Mouse (Mus musculus): ENCODE data around the gene C87436.

Gene C87436

DNA sequence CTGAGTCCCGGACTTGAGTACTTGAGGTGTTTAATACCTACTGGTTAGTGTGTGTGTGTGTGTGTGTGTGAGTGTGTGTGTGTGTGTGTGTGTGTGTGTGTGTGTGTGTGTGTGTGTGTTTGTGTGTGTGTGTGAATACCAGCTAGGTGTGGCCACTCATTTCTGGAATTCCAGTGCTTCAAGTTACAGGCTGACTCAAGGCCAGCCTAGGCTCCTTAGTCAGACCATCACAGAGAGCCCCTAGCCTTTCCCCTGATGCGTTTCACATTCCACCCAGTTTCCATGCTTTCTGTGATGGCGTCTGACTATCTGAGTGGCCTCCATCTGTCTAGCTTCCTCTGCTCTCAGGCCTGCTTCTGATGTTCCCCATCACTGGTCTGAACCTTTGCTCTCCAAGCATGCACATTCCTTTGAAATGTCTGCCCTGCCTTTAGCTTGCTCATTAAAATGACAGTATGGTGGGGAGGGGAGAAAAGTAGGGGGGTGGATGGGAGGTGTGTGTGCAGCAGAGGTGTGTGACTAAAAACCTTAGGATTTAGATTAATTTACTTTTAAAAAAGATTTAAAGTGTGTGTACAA lies 81.7 kb downstream of the C87436 start:
- no peak for DNase-seq

DNA sequence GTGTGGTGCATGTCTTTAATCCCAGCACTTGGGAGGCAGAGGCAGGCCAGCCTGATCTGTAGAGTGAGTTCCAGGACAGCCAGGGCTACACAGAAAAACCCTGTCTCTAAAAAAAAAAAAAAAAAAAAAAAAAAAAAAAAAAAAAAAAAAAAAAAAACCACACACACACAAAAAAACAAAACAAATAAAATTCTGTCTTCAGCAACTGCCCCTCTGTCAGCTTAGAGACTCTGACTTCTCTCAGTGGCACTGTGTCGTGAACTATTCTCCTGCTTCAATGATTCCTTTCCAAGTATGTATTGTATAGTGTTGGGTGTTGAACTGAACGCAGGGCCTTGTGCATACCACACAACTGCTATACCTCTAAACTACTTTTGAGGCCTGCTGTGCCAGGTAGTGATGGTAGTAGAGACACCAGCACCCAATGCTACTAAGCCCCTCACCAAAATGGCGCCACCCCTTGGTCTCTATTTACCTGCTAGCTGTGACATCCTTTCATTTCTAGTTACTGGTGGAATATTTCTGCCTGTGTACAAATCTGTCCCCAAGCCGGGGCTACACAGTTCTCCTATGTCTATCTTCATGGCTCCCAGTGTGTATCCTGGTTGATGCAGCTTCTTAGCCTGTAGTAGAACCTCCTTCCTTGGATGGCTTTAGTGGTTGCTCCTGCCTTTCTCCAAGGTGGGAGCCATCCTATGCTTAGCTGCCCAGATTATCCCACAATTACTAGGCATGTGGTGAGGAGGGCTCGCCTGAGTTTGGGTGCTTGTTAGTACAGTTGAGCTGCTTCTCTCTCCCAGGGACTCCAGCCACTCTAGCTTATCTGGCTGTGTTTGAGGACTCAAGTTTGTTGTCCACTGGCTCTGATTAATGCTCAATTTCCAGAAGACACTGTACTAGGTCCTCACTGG lies 84.1 kb downstream of the C87436 start:
- no peak for DNase-seq

All from layer of hippocampus, adult 9-11 months (tissue).